Mouse (Mus musculus): ENCODE data around the gene Olfr129.

GRCm38 (mm10) chr17:38026297-38026696 is 33.6 kb downstream of the Olfr129 start:
- TF ChIP-seq CTCF (IDR thresholded peaks at IDR 0.05; ENCODE audit: insufficient read depth, low read length) = no peak
- no peak for TF ChIP-seq POLR2A (IDR thresholded peaks at IDR 0.05; ENCODE audit: borderline replicate concordance, extremely low read depth, low read depth, low read length)
